Mouse (Mus musculus) CD4-positive, CD25-positive, alpha-beta regulatory T cell, adult 4 months (primary cell): ENCODE measurements around the gene Grik4. TPM values are rescaled to one million over a fixed set of nuclear protein-coding genes. Genes with fewer than 3 reads are reported as not detected.

Experiments used
- ATAC-seq: one replicate; pipeline ENCODE4 v1.8.0; 2017
- polyA plus RNA-seq, 2 experiments: library from polyadenylated mRNA; unstranded; fragments of 100-300 nt; shearing (Covaris generic); gene quantifications; one replicate each; pipeline ENCODE4 v1.2.1; 2017

Gene Grik4
- polyA plus RNA-seq, 2 experiments from 2014 or later = not detected

- no peak for ATAC-seq
Measured at GRCm38 (mm10) chr9:42476166-42476565, 468.1 kb downstream of the Grik4 start.

- ATAC-seq = no peak
Measured at GRCm38 (mm10) chr9:42474244-42474643, 470.0 kb downstream of the Grik4 start.

- ATAC-seq = peak; percentile 89
Measured at GRCm38 (mm10) chr9:42471921-42472747, 472.2 kb downstream of the Grik4 start.

GRCm38 (mm10) chr9:42471214-42471613, 473.1 kb downstream of the Grik4 start:
- no peak for ATAC-seq

GRCm38 (mm10) chr9:42469323-42469722, 475.0 kb downstream of the Grik4 start:
- ATAC-seq = peak; percentile 49

GRCm38 (mm10) chr9:42468360-42468759, 475.9 kb downstream of the Grik4 start:
- ATAC-seq = no peak

Other genes starting within 250 kb of the Grik4 start
- 10 to 100 TPM; 17.8 to 28.2 TPM for gene Arhgef12, start 162.7 kb upstream of the Grik4 start, polyA plus RNA-seq
- gene Tmem136, start 172.1 kb upstream of the Grik4 start, polyA plus RNA-seq = 1 to 10 TPM; 3.1 to 4.6 TPM